Comparison of ENCODE assay signal across 8 mouse cellular contexts in genomic region chr7:30169583-30170282, GRCm38 (mm10). TPM values are rescaled to one million over a fixed set of nuclear protein-coding genes. Genes with fewer than 3 reads are reported as not detected.
DNase-seq lines count a peak whose midpoint lies in the region; ATAC-seq and TF ChIP-seq lines count a peak whose summit lies in the region.

TSS of gene Zfp146 (minus strand) at chr7:30169750.

- peaks cover 14% of the 10 kb centered on the region for H3K4me1 ChIP-seq in hindbrain, embryonic 14.5 days (replicated peaks; ENCODE audit: control insufficient read depth, insufficient read depth, low read length)

- peak within 1 kb of the TSS; percentile 83 for H3K9ac ChIP-seq in hindbrain, embryonic 14.5 days

- under 1% methylated on average over 36 of the region's 36 CpGs for WGBS in hindbrain, embryonic 14.5 days

- peaks cover 26% of the 10 kb centered on the region for H3K9me3 ChIP-seq in hindbrain, embryonic 14.5 days (ENCODE audit: control insufficient read depth, low read length)

- H3K4me3 ChIP-seq in hindbrain, embryonic 14.5 days (replicated peaks; ENCODE audit: low read length): peak within 1 kb of the TSS; percentile 71

- peak within 1 kb of the TSS; percentile 90 for H3K27ac ChIP-seq in hindbrain, embryonic 14.5 days

- ATAC-seq in Patski: peak; percentile 94
- peak; percentile 96 for ATAC-seq in hindbrain, embryonic 14.5 days (ENCODE audit: low FRiP score)

- DNase-seq in Patski (ENCODE audit: low read depth, low spot score): peak; percentile 88
- DNase-seq in cerebellum, postnatal 25 days: peak; percentile 92 to 94
- DNase-seq in frontal cortex, postnatal 25 days (ENCODE audit: low spot score in 2 of 2): peak; percentile 80 to 86
- peak; percentile 96 for DNase-seq in hindbrain, embryonic 14.5 days (ENCODE audit: low spot score)
- DNase-seq in layer of hippocampus, postnatal 36 days: peak; percentile 92 to 93
- DNase-seq in lung, postnatal 36 days: peak; percentile 98
- DNase-seq in retina, postnatal 1 day: peak; percentile 98
- DNase-seq in urinary bladder, adult 18-20 months (ENCODE audit: low spot score in 2 of 2): peak; percentile 86 to 88

- no peaks in the 10 kb centered on the region for H3K27me3 ChIP-seq in Patski
- H3K27me3 ChIP-seq in hindbrain, embryonic 14.5 days (ENCODE audit: control insufficient read depth, insufficient read depth, low read length): no peaks in the 10 kb centered on the region

- peak within 1 kb of the TSS; percentile 59 for H3K4me2 ChIP-seq in hindbrain, embryonic 14.5 days (replicated peaks)

- TF ChIP-seq CTCF in Patski (IDR thresholded peaks at IDR 0.05): no peak

- CTCF ChIA-PET in Patski (lab: Charles Lee): interaction anchor here (1.4 to 2.4 kb wide), 4 partner anchors 9 to 36 kb away, joined by 4 to 10 read pairs (median 6); partner anchors contain the start of gene Capns1

- in situ Hi-C loops in Patski (cut with MboI; ENCODE audit: low pct_unique_long_range_greater_than_20kb): loop anchor here (5.0 kb wide), 1 partner anchor 43 kb away; no protein-coding TSS in a partner anchor

- POLR2A ChIA-PET in Patski (lab: Charles Lee): interaction anchor here (0.6 kb wide), 1 partner anchor 28 kb away, joined by 3 read pairs; no protein-coding TSS in a partner anchor

- H3K36me3 ChIP-seq in hindbrain, embryonic 14.5 days (replicated peaks; ENCODE audit: control insufficient read depth, insufficient read depth): peaks cover 22% of the 10 kb centered on the region; the same call in 1 of the 2 replicates

RNA-seq across cellular contexts. Expression of gene Zfp146, which starts in this region (rescaled TPM):
- 56.4 TPM for polyA plus RNA-seq in Patski (2021)
- 13.2 and 14.0 TPM in 2 replicates for polyA plus RNA-seq in hindbrain, embryonic 14.5 days (2014; fragmentation: Nextera tagmentation; extraction: Ambion mirVana)
- 10 to 100 TPM; 53.8 to 54.8 TPM for total RNA-seq in layer of hippocampus, postnatal 36 days (2021)

Comparison
In these comparisons a context has a peak if more than half of its experiments do, and no peak if none do; other contexts are left out.
1. Peak in every context shown above with its lines: DNase-seq, ATAC-seq, H3K4me3 ChIP-seq and H3K27ac ChIP-seq.